Mouse (Mus musculus) layer of hippocampus, postnatal 14 days (tissue): ENCODE results near the gene Acin1. TPM values are rescaled to one million over a fixed set of nuclear protein-coding genes. Genes with fewer than 3 reads are reported as not detected.
"Not testable (repeated sequence)": the region's sequence is repeated elsewhere in the genome, so short reads cannot be mapped to it uniquely, and the experiment has no call there.

Source experiments
- DNase-seq, 2 experiments: peaks; one replicate each; pipeline ENCODE4 v3.0.0; 2021 to 2022; ENCODE audit warnings: low spot score in 2 of 2, mixed read lengths in 1 of 2
- total RNA-seq, 2 experiments: library from RNA; stranded (reverse); gene quantifications; 2 replicates each; pipeline ENCODE4 v1.2.3; 2021

Acin1 gene
- total RNA-seq, 2 experiments from 2014 or later, result 210 to 221 TPM

DNA sequence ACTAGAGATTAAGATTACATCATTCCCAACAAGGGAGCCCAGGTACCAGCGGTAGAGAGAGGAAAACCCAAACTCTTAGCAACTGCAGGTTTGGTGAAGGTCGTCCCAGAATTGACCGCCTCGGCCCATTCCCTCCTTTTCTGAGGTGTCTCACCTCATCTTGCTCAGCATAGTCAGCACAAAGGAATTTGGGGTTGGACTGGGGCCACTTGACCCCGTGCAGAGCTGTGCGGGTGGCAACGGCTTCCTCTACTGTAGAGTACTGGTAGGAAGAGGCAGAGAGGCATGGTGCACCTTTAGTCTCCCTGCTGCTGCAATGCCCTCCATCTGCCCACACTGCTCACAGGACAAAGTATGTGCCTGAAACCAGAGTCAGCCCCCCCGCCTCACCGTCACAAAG is 42.4 kb downstream of the Acin1 start:
- no peak for DNase-seq

DNA sequence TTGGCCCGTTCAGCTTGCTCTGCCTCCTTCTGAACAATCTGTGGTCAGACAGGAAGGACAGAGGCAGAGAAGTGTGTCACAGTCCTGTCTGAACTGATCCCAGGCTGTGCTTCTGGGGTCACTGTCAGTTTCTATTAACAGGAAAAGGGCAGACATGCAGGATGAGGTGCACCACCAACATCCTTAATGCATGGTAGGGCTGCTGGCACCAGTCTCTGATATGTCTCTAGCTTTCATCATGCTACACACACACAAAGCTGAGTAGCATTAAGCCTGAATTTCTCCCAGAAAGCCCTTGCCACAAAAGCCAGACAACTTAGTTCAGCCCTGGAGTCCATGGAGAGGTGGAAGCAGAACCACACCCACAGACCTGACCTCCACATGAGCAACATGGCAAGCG is 43.7 kb downstream of the Acin1 start:
- no peak for DNase-seq

DNA sequence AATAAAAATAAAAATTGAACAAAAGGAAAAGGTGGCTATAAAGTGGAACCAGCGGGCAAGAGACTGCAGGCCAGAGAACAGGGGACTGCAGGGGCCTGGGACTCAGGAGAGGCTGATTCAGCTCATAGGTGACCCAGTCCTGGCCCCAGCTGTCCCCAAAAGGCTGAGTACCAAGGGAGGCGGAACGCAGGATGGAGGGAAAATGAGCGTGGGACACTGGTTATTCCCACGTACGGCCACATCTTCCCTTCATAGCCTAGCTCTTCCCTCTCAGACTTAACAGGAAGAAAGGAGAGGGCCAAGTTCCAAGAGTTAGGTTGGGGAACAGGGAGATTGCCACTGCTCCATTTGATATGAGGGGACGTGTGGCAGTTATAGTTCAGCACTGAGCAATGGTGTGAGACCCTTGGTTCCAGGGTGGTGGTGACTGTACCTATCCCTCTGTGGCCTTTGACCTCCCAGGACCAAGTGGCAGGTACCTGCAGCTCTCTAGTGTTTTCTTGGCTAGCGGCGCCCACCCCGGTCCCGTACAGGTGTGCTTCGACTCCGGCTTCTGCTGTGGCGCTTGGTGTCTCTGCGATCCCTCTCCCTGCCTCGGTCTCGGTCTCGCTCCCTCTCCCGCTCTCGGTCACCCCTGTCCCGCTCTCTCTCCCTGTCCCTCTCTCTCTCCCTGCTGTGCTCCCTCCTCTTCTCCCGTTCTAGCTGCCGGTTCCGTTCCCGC is 44.3 kb downstream of the Acin1 start:
- DNase-seq, result no peak

DNA sequence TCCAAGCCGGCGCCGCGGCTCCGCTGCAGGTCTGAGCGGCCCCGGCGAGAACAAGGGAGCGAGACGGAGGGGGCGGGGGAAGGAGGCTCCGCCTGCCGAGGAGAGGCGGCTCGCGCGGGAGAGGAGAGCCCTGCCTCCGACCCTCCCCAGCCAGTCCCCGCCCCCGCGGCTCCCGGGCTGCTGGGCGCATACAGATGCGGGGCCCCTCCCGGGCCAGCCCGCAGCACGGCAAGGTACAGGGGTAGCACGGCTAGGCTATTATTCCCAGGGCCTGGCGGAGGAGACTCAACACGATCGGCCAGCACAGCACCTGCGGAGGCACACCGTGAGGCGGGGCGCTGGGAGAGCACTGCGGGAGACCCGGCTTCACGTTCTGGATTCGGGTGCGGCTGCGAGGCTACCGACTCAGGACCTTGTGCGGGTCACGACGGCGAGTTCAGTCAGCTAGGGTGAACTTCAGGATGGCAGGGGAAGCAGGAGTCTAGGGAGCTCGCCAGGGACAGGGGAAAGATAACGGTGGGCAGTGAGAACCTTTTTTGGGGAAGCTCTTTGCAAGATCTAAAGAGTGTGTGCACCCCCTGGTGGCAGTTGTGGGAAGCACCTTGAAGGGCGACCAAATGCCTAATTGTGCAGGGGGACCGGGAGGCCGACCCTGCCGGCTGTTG is 45.3 kb downstream of the Acin1 start, which contains the start of gene Cdh24:
Cdh24 (minus strand) TSS at position 60 of the 665 bp plus-strand sequence.
- peak; percentile 90 to 91 for DNase-seq

DNA sequence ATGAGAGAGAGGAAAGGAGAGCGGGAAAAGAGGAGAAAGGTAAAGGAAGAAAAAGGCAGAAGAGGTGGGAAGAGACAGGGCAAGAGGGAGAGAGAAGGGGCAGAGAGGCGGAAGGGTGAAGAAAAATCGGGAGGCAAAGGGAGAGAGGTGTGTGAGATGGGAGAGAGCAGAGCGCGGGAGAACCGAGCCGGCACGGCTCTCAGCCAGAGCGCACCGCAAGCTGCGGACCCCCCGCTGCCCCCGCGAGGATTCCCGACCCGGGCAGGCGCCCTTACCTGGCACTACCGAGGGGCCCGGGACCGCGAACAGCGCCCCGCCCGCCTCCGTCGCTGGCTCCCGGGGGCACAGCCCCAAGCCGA is 45.8 kb downstream of the Acin1 start, which contains the start of gene Gm17606:
Gm17606 (plus strand) TSS at position 7 of the 359 bp plus-strand sequence.
- no peak for DNase-seq

DNA sequence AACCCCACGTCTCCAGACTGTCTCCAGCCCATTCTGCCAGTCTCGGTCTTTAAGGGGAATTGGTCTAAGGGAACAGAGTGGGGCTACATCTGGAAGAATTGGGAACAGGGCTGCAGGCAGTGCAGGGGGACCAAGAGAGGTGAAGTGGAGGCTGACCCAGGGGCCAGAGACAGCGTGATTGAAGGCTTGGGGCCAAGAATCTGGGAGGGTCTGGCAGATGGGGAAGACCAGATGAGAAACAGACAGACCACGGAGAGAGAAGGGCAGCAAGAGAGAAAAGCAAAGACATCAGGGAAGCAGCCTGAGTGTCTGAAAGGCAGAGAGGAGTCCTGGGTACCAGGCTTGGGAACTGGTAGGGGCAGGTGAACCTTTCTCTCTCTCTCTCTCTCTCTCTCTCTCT is 46.6 kb downstream of the Acin1 start:
- DNase-seq, result no peak

DNA sequence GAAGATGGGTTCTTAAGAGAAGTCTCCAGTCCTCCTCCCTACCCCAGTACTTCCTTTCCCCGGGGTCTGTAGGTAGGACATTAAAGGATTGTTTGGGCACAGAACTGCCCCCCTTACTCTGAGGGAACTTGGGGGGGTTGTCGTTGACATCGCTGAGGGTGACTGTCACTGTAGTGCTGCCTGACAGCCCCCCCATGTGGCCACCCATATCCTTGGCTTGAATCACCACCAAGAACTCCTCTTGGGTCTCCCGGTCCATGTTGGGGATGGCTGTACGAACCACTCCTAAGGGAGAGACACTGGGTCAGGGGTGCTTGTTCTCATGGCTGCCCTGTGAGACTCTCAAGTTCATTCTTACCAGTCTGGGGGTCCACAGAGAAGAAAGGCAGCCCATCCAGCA is 48.5 kb downstream of the Acin1 start:
- DNase-seq, result peak in 1 of 2 experiments; percentile 43

DNA sequence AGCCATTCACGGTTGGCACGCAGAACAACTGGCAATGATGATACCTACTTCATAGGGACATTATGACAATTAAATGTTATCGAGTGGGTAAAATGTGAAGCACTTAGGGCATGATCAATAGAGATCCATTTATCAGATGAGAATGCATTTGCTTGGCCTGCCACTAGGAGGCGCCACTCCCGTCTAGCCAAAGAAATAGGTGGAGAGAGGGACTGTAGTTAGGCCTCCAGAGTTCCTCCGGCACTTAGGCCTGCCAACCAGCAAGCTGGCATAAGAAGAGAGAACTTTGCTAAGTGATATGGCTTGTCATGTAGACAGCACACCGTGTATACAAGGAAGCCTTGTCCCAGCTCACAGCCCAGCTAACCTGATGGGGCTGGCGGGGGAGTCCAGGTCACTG is 49.8 kb downstream of the Acin1 start:
- DNase-seq, result peak in 1 of 2 experiments; percentile 37

DNA sequence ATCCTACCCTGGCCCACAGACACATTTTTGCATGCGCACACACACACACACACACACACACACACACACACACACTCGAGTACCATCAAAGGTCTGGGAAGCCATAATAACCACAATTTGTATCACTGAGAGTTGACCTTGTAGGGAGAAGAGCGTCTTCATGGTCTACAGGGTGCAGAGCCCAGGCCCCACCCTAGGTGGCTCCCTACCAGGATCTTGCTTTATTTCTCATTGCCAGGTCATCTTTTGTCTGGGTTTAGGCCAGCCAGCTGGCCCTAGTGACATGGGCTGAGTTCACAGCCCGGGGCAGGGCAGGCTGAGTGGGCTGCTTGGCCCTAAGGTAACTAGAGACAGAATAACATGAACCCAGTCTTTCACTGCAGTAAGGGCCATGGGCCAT is 52.5 kb downstream of the Acin1 start:
- no peak for DNase-seq

DNA sequence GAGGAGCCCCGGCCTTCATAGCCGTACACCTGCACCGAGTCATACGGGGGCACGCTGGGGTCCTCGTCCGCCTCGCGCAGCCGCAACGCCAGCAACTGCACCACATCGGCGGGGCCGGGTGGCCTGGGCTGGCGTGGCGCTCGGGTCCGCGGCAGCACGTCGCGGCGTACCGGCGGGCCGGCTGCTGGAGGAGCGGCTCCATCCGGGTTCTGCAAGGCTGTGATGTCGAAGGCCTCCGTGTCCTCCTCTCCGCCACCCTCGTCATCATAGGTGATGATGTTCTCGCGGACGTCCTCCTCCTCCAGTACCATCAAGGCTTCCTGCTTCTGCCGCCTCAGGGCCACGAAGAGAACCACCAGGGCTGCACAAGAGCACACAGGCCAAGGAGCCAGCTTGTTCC is 54.5 kb downstream of the Acin1 start:
- no peak for DNase-seq

DNA sequence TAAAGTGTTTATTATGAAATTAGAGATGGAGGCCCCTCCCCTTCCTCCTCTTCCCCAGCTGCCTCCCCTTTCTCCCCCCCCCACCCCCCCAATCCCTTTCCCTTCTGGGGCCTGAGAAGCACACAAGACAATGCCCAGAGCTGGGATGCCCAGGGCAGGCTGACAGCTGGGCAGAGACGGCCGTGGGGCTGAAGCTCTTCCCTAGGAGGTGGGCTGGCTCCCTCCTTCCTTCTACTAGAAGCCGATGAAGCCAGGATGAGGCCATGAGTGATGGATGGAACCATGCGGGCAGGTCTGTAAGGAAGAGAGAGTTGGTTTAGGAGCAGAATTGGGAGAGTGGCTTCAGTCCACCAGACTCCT is 55.5 kb downstream of the Acin1 start:
- no peak for DNase-seq

DNA sequence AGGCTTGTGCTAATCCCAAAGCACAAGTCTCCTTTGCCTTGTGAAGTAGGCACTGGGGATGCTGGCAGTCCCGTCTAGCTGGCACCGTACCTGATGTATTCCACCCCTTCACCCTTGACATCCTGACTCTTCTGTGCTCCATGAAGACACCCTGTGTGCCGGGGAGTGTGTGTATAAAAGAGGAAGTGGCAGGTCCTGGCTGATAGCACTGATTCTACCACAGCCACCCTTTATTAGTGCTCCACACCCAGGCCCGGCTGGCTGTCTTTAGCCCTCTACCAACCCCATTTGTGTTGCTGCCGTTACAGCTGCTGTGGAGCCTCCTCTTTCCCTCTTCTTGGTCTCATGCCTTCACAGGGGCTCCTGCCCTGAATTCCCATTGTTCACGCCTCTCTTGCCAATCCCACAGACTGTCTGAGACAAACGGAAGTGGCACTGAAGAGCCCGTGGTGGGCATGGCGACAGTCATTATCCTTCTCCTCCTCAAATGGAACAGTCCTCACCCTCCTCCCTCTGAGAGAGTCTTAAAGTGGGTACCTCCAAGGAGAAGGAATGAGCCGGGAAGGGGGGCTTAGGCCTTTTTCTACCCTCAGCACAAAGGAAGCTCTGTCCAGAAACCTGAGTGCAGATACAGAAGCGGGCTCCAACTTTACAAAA is 56.0 kb downstream of the Acin1 start:
- no peak for DNase-seq

DNA sequence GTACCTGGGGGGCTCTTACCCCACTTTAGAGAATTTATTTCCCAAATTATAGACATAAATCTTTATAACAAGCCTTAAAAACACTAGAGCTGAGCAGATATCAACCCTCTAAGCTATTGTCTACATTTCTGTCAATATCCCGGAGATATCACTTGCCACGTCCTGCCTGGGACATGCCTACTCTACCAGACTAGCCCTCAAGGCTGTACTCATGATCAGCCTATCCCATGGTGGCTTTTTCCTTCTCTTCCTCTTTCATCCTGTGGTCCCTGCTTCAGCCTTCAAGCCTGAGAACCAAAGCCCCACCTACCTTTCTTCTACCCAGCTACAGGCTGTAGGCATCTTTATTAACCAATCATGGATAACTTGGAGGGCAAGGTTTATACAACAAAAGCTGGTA is 56.9 kb downstream of the Acin1 start:
- DNase-seq, result no peak

DNA sequence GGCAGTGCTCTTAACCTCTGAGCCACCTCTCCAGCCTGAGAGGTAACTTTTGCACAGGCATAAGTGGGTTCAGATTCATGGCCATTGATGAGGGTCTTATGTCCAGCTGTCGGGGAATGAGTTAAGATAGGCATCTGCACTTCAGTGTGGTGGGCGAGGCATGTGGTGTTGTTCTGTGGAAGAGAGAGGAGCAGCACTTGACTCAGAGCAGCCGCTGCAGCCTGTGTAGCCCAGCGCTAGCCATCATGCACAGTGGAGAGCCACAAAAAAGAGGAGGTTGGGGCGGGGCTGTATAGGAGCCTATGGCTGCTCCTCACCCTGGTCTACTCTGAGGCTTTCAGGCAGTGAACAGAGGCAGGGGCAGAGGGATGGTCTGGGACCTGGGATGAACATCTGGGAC is 58.6 kb downstream of the Acin1 start:
- no peak for DNase-seq

DNA sequence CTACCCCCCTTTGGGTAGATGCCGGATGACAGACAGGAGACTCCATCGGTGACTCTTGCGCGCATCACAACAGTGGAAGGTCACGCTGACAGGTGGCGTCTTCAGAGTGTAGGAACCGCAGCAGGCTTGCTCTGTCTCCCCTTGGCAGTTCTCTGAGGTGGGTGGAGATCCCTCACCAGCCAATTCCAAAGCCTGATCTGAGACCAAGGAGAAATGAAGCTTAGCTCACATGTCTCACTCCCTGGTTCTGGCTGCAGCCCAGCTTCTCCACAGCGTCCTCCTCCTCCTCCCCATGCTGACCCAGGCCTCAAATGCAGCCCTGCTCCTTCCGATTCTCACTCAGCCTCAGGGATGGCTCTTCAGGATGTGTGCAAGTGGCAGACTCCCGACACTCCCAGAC is 61.8 kb downstream of the Acin1 start:
- DNase-seq, result no peak

DNA sequence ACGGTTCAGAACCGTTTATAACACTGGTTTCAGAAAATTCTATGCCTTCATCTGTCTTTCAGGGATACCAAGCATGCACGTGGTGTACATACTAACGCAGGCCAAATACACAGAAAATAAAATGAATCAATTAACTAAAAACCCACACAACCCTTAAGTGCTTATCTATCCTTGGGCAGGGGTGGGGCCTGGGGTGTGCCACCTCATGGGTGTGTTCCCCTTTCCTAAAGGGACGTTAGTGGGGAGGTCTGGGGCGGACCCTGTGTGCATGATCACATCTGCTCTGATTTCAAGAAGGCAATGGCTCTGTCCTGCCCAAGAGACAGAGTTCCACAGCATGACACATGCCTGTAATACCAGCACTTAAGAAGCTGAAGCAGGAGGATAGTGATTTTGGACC is 63.4 kb downstream of the Acin1 start:
- no peak for DNase-seq

DNA sequence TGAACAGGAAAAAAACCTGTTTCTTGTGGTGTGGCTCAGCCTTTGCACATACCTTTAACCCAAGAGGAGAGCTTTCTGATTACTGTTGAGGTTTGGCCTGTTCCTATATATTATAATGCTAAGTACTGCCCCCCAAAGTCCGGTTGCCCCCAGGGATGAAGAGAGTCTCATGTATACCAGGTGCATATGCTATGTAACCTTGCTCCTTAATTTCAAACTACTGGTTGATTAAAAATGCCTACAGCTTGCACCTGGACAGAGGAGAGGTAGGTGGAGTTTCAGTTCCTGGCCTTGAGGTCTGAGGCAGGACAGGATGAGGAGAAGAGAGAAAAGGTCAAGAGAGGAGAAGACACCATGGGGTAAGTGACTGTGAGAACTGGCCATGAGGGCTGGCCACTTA is 65.6 kb downstream of the Acin1 start, which contains the start of gene Psmb11:
Psmb11 (plus strand) TSS at position 301 of the 400 bp plus-strand sequence.
- DNase-seq, result no peak

DNA sequence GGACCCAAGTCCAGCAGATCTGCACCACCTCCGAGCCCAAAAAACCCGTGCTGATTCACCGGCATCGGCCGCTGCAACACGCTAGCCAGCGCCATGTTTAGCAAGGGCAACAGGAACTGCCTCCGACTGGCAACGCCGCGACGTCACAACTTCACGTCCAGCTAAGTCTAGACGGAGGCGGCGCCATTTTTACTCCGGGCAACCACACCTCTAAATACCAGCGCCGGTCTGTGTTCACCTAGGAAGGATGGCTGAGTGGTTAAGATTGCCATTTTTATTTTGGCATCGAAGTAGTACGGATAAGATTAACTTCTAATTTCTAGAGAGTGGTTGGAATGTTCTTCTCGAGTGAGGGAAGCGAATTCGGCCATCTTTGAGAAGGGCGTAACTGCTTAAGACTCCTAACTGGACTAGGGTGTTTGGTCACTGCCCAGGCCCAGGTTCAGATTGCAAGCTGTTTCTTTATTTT is 68.8 kb downstream of the Acin1 start, which contains the start of gene Psmb5:
Psmb5 (minus strand) TSS at position 126 of the 469 bp plus-strand sequence.
- DNase-seq, result peak; percentile 92 to 95

DNA sequence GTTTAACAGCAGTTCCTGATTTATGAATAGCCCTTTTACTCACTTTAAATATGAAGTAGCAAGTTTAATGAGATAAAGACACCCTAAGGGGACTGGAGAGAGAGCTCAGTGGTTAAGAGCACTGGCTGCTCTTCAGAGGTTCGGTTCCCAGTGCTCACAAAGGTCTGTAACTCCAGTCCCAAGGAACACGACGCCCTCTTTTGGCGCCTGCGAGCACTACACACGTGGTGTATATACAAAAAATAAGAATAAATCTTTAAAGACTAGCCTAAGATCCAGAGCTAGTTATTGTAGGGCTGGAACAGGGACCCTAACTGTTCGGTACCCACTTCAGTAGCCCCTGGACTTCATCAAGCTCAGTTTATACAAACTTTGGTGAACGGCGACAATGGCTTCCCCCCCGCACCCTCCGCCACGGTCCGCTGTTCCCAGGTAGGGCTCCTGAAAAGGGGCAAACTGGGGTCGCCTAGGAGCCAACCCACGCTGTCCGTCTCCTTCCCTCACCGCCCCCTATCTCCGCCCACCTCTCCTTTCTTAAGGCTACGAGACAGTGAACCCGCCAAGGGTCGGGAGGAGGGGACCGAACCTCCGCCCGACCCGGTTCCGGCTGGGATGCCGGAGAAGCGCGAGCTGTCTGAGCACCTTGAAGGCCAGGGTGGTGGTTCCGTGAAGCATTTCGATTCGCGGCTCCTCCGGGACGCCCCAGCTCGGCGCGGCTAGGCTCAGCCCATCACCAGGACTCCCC is 69.4 kb downstream of the Acin1 start:
- no peak for DNase-seq

DNA sequence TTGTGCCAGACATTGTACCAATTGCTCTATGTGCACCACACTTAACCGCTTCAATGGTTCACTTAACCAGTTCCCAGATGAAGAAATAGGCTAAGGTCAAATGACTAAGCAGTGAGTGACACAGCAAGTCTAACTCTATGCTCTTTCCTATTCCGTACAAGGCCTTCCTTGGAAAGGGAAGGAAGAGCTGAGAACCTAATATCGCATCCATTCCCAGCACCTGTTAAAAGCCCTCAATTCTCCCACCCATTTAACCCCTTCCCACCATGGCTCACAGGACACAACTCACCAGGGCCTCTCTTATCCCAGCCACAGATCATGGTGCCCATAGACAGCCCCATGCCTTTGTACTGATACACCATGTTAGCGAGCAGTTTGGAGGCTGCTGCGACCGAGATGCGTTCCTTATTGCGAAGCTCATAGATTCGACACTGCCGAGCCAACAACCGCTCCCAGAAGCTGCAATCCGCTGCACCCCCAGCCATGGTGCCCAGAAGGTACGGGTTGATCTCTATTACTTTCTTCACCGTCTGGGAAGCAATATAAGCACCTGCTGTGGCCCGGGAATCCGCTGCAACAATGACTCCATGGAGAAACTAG is 70.4 kb downstream of the Acin1 start:
- DNase-seq, result no peak

DNA sequence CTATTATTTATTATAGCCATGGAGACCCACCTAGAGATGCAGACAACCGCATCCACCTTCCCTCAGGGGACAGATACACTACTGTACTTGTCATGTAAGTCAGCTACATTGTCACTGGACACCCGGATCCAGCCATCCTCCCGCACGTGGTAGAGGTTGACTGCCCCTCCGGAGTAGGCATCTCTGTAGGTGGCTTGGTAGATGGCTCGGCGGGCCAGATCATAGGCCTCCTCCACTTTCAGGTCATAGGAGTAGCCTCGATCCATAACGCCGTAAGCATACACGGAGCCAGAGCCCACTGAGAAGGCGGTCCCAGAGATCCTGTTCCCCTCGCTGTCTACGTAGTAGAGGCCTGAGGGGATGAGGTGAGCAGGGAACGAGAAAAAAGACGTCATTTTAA is 72.6 kb downstream of the Acin1 start:
- not testable (repeated sequence) for DNase-seq
